Mouse (Mus musculus) small intestine, adult 2 months (tissue): ENCODE results near the gene Mxd4.

ENCODE experiments used
- CTCF ChIP-seq: fragments of 200-500 bp; IDR thresholded peaks from 2 replicates; pipeline ENCODE4 v1.5.1; 2012; ENCODE audit warnings: low read depth, mild to moderate bottlenecking, control low read depth, inconsistent platforms, low read length, moderate library complexity, mixed read lengths; ENCODE audit not compliant: insufficient replicate concordance, insufficient read length; ENCODE audit errors: extremely low read depth
- POLR2A ChIP-seq: fragments of 200-500 bp; IDR thresholded peaks from 2 replicates; pipeline ENCODE4 v1.6.1; 2012; ENCODE audit warnings: low read depth, mild to moderate bottlenecking, control low read depth, inconsistent platforms, low read length, moderate library complexity

DNA sequence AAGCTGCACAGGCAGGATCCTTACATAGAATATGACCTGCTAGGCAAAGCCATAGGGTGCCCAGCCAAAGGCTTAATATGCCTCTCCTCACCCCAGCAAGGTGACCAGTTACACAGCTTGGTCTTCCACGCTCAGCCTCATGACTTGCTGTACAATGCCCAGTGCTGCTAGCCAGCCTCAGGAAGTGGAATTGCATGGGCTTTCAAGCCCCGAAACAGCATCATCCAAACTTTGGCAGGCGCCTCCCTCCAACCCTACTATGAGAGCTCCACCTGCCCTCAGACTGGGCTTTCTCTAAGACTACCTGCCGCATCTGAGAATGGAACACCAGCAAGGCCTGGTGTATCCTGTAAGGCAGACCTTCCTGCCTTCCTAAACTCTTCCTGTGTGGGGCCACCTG lies 9.7 kb downstream of the Mxd4 start:
- TF ChIP-seq POLR2A (no peak), CTCF (no peak)
